1 mouse cellular context compared by ENCODE assay signal in genomic region chr4:124751300-124752250, GRCm38 (mm10).
TF ChIP-seq lines count a peak whose summit lies in the region.

No protein-coding gene starts in this region.

TF ChIP-seq in CH12.LX, 34 proteins besides CTCF, POLR2A, EP300 and RAD21:
- peak; percentile 44; the same call in 1 of the 2 replicates for TF ChIP-seq TCF12 (IDR thresholded peaks at IDR 0.05; ENCODE audit: low read depth, low read length)
- TF ChIP-seq CHD1 (IDR thresholded peaks at IDR 0.05; ENCODE audit: low read depth, low read length): no peak
- TF ChIP-seq ZKSCAN1 (IDR thresholded peaks at IDR 0.05; ENCODE audit: borderline replicate concordance, low read depth, low read length): no peak
- no peak for TF ChIP-seq MAFK (IDR thresholded peaks at IDR 0.05; ENCODE audit: insufficient replicate concordance, low read length)
- peak; percentile 64 for TF ChIP-seq SIN3A (IDR thresholded peaks at IDR 0.05; ENCODE audit: low read length)
- no peak for TF ChIP-seq ZNF384 (IDR thresholded peaks at IDR 0.05; ENCODE audit: low read depth, low read length)
- TF ChIP-seq ELF1 (IDR thresholded peaks at IDR 0.05; ENCODE audit: low read depth, low read length): peak; percentile 61; the same call in 1 of the 2 replicates
- peak; percentile 71; the same call in 1 of the 2 replicates for TF ChIP-seq POLR2AphosphoS2 (IDR thresholded peaks at IDR 0.05; ENCODE audit: low read depth, low read length)
- no peak for TF ChIP-seq PAX5 (IDR thresholded peaks at IDR 0.05; ENCODE audit: low read length)
- TF ChIP-seq CHD2 (IDR thresholded peaks at IDR 0.05; ENCODE audit: low read length): peak; percentile 95
- TF ChIP-seq USF1 (IDR thresholded peaks at IDR 0.05; ENCODE audit: low read depth, low read length): no peak
- TF ChIP-seq JUN (IDR thresholded peaks at IDR 0.05; ENCODE audit: insufficient read depth, low read depth, low read length): no peak
- no peak for TF ChIP-seq BHLHE40 (IDR thresholded peaks at IDR 0.05; ENCODE audit: low read depth, low read length)
- TF ChIP-seq RCOR1 (conservative IDR thresholded peaks at IDR 0.05; ENCODE audit: low read depth, low read length): no peak
- no peak for TF ChIP-seq ETS1 (conservative IDR thresholded peaks at IDR 0.05; ENCODE audit: low read depth, low read length)
- TF ChIP-seq MAZ (IDR thresholded peaks at IDR 0.05; ENCODE audit: low read depth, low read length): peak; percentile 22; the same call in 1 of the 2 replicates
- TF ChIP-seq MAX (IDR thresholded peaks at IDR 0.05; ENCODE audit: low read length): 0 out of 2 replicates have a peak, but pooled peaks have one; percentile 14
- no peak for TF ChIP-seq ZC3H11A (IDR thresholded peaks at IDR 0.05; ENCODE audit: low read depth, low read length)
- no peak for TF ChIP-seq JUND (conservative IDR thresholded peaks at IDR 0.05; ENCODE audit: low read depth, low read length)
- peak; percentile 73 for TF ChIP-seq NRF1 (IDR thresholded peaks at IDR 0.05; ENCODE audit: low read depth, low read length)
- TF ChIP-seq IRF4 (IDR thresholded peaks at IDR 0.05; ENCODE audit: low read depth, low read length): peak; percentile 17; the same call in 1 of the 2 replicates
- TF ChIP-seq TBP (conservative IDR thresholded peaks at IDR 0.05; ENCODE audit: low read depth, low read length): no peak
- TF ChIP-seq KAT2A (IDR thresholded peaks at IDR 0.05; ENCODE audit: insufficient replicate concordance, low read length): 0 out of 2 replicates have a peak, but pooled peaks have one; percentile 34
- TF ChIP-seq GABPA (IDR thresholded peaks at IDR 0.05; ENCODE audit: insufficient replicate concordance, low read depth, low read length): no peak
- TF ChIP-seq MXI1 (IDR thresholded peaks at IDR 0.05; ENCODE audit: low read depth, low read length): peak; percentile 69
- TF ChIP-seq MEF2A (IDR thresholded peaks at IDR 0.05; ENCODE audit: borderline replicate concordance, low read depth, low read length): no peak; the same call in 1 of the 2 replicates
- TF ChIP-seq USF2 (conservative IDR thresholded peaks at IDR 0.05; ENCODE audit: low read depth, low read length): no peak
- peak; percentile 33; the same call in 1 of the 2 replicates for TF ChIP-seq UBTF (IDR thresholded peaks at IDR 0.05; ENCODE audit: low read depth, low read length)
- peak; percentile 62; the same call in 1 of the 2 replicates for TF ChIP-seq E2F4 (IDR thresholded peaks at IDR 0.05; ENCODE audit: insufficient replicate concordance, low read depth, low read length)
- TF ChIP-seq SMC3 (IDR thresholded peaks at IDR 0.05; ENCODE audit: low read depth, low read length): no peak
- peak; percentile 38; the same call in 1 of the 2 replicates for TF ChIP-seq NELFE (IDR thresholded peaks at IDR 0.05; ENCODE audit: low read depth, low read length)
- no peak; the same call in 1 of the 2 replicates for TF ChIP-seq ZMIZ1 (IDR thresholded peaks at IDR 0.05; ENCODE audit: low read depth, low read length)
- TF ChIP-seq MYC (IDR thresholded peaks at IDR 0.05; ENCODE audit: low read depth, low read length): no peak
- TF ChIP-seq HCFC1 (IDR thresholded peaks at IDR 0.05; ENCODE audit: low read depth, low read length): peak; percentile 52
TF ChIP-seq in CH12.LX: peak in this region for 15.
